Mouse (Mus musculus): Measurements from ENCODE around the gene Lmx1b. TPM values are rescaled to one million over a fixed set of nuclear protein-coding genes. Genes with fewer than 3 reads are reported as not detected.

Lmx1b gene
- polyA plus RNA-seq, 1 experiment from 2014 or later: 1.6 TPM

Other genes starting within 250 kb of the Lmx1b start
- gene Zbtb34, start 209.2 kb downstream of the Lmx1b start, polyA plus RNA-seq (2014; fragmentation: Nextera tagmentation; extraction: Ambion mirVana): 8.8 and 9.2 TPM in 2 replicates
- gene Zbtb43, start 172.0 kb downstream of the Lmx1b start, polyA plus RNA-seq (2014; fragmentation: Nextera tagmentation; extraction: Ambion mirVana): 21.7 and 22.5 TPM in 2 replicates
- gene Mvb12b, start 247.4 kb upstream of the Lmx1b start, polyA plus RNA-seq (2014; fragmentation: Nextera tagmentation; extraction: Ambion mirVana): 37.0 and 43.7 TPM in 2 replicates

All from neural tube, embryonic 11.5 days (tissue).